Mouse (Mus musculus): ENCODE results near the gene Fth1. TPM values are rescaled to one million over a fixed set of nuclear protein-coding genes. Genes with fewer than 3 reads are reported as not detected.

Gene Fth1
- polyA plus RNA-seq, 1 experiment from 2014 or later: 3,514 TPM

GRCm38 (mm10) chr19:9941809-9942208 lies 38.6 kb upstream of the Fth1 start:
- no peak overlapping the region for H3K27ac ChIP-seq (ENCODE audit: low read length)
- no peaks in the 10 kb centered on the region for H3K9me3 ChIP-seq (replicated peaks; ENCODE audit: control insufficient read depth, low read length)
- peaks cover 22% of the 10 kb centered on the region for H3K4me1 ChIP-seq (ENCODE audit: control insufficient read depth, low read depth, low read length)
- H3K36me3 ChIP-seq (ENCODE audit: control insufficient read depth, insufficient read depth): no peaks in the 10 kb centered on the region
- ATAC-seq (ENCODE audit: low read depth): peak; percentile 39
- H3K9ac ChIP-seq (ENCODE audit: low read depth, low read length): no peak overlapping the region
- no peaks in the 10 kb centered on the region for H3K27me3 ChIP-seq (ENCODE audit: control insufficient read depth, insufficient read depth, low read depth, low read length)
- no peak overlapping the region for H3K4me3 ChIP-seq (ENCODE audit: low read depth, low read length)
- 42% methylated on average over 1 of the region's 1 CpGs for WGBS (ENCODE audit: insufficient replicate concordance)
- no peak overlapping the region for H3K4me2 ChIP-seq (ENCODE audit: low read depth, low read length)

- Histone ChIP-seq H3K27ac (ENCODE audit: low read length) (no peak overlapping the region), H3K27me3 (ENCODE audit: control insufficient read depth, insufficient read depth, low read depth, low read length) (no peaks in the 10 kb centered on the region), H3K36me3 (ENCODE audit: control insufficient read depth, insufficient read depth) (no peaks in the 10 kb centered on the region), H3K9me3 (replicated peaks; ENCODE audit: control insufficient read depth, low read length) (no peaks in the 10 kb centered on the region), H3K4me1 (ENCODE audit: control insufficient read depth, low read depth, low read length) (peaks cover 22% of the 10 kb centered on the region), H3K4me3 (ENCODE audit: low read depth, low read length) (no peak overlapping the region), H3K9ac (ENCODE audit: low read depth, low read length) (no peak overlapping the region), H3K4me2 (ENCODE audit: low read depth, low read length) (no peak overlapping the region)
- 0 out of 2 replicates have a peak, but pooled peaks have one; percentile 17 for ATAC-seq (ENCODE audit: low read depth)
- 36% methylated on average over 10 of the region's 10 CpGs for WGBS (ENCODE audit: insufficient replicate concordance)
Observed at GRCm38 (mm10) chr19:9942539-9943533, 37.6 kb upstream of the Fth1 start.

GRCm38 (mm10) chr19:9945800-9946564 lies 34.4 kb upstream of the Fth1 start:
- no peak for ATAC-seq (ENCODE audit: low read depth)
- no peak overlapping the region for H3K4me3 ChIP-seq (ENCODE audit: low read depth, low read length)
- no peaks in the 10 kb centered on the region for H3K36me3 ChIP-seq (ENCODE audit: control insufficient read depth, insufficient read depth)
- H3K9me3 ChIP-seq (replicated peaks; ENCODE audit: control insufficient read depth, low read length): no peaks in the 10 kb centered on the region
- no peak overlapping the region for H3K9ac ChIP-seq (ENCODE audit: low read depth, low read length)
- H3K4me2 ChIP-seq (ENCODE audit: low read depth, low read length): no peak overlapping the region
- WGBS (ENCODE audit: insufficient replicate concordance): 76% methylated on average over 8 of the region's 8 CpGs
- peaks cover 9% of the 10 kb centered on the region for H3K4me1 ChIP-seq (ENCODE audit: control insufficient read depth, low read depth, low read length)
- no peaks in the 10 kb centered on the region for H3K27me3 ChIP-seq (ENCODE audit: control insufficient read depth, insufficient read depth, low read depth, low read length)
- H3K27ac ChIP-seq (ENCODE audit: low read length): no peak overlapping the region

- peaks cover 9% of the 10 kb centered on the region for H3K4me1 ChIP-seq (ENCODE audit: control insufficient read depth, low read depth, low read length)
- no peak overlapping the region for H3K4me2 ChIP-seq (ENCODE audit: low read depth, low read length)
- no peaks in the 10 kb centered on the region for H3K27me3 ChIP-seq (ENCODE audit: control insufficient read depth, insufficient read depth, low read depth, low read length)
- H3K9ac ChIP-seq (ENCODE audit: low read depth, low read length): no peak overlapping the region
- no peaks in the 10 kb centered on the region for H3K9me3 ChIP-seq (replicated peaks; ENCODE audit: control insufficient read depth, low read length)
- H3K36me3 ChIP-seq (ENCODE audit: control insufficient read depth, insufficient read depth): no peaks in the 10 kb centered on the region
- no peak for ATAC-seq (ENCODE audit: low read depth)
- H3K27ac ChIP-seq (ENCODE audit: low read length): no peak overlapping the region
- no peak overlapping the region for H3K4me3 ChIP-seq (ENCODE audit: low read depth, low read length)
- 64% methylated on average over 3 of the region's 3 CpGs for WGBS (ENCODE audit: insufficient replicate concordance)
Observed at GRCm38 (mm10) chr19:9946986-9947385, 33.4 kb upstream of the Fth1 start.

- H3K27ac ChIP-seq (ENCODE audit: low read length): no peak overlapping the region
- H3K27me3 ChIP-seq (ENCODE audit: control insufficient read depth, insufficient read depth, low read depth, low read length): no peaks in the 10 kb centered on the region
- ATAC-seq (ENCODE audit: low read depth): no peak
- no peaks in the 10 kb centered on the region for H3K36me3 ChIP-seq (ENCODE audit: control insufficient read depth, insufficient read depth)
- 43% methylated on average over 3 of the region's 3 CpGs for WGBS (ENCODE audit: insufficient replicate concordance)
- H3K4me3 ChIP-seq (ENCODE audit: low read depth, low read length): no peak overlapping the region
- peaks cover 35% of the 10 kb centered on the region for H3K4me1 ChIP-seq (ENCODE audit: control insufficient read depth, low read depth, low read length)
- H3K4me2 ChIP-seq (ENCODE audit: low read depth, low read length): no peak overlapping the region
- H3K9me3 ChIP-seq (replicated peaks; ENCODE audit: control insufficient read depth, low read length): no peaks in the 10 kb centered on the region
- no peak overlapping the region for H3K9ac ChIP-seq (ENCODE audit: low read depth, low read length)
Observed at GRCm38 (mm10) chr19:9952390-9952789, 28.0 kb upstream of the Fth1 start.

GRCm38 (mm10) chr19:9952912-9953311 lies 27.5 kb upstream of the Fth1 start:
- ATAC-seq (ENCODE audit: low read depth): no peak
- Histone ChIP-seq H3K4me2 (ENCODE audit: low read depth, low read length) (no peak overlapping the region), H3K9me3 (replicated peaks; ENCODE audit: control insufficient read depth, low read length) (no peaks in the 10 kb centered on the region), H3K4me1 (ENCODE audit: control insufficient read depth, low read depth, low read length) (peaks cover 40% of the 10 kb centered on the region), H3K4me3 (ENCODE audit: low read depth, low read length) (no peak overlapping the region), H3K9ac (ENCODE audit: low read depth, low read length) (no peak overlapping the region), H3K27ac (ENCODE audit: low read length) (no peak overlapping the region), H3K36me3 (ENCODE audit: control insufficient read depth, insufficient read depth) (no peaks in the 10 kb centered on the region), H3K27me3 (ENCODE audit: control insufficient read depth, insufficient read depth, low read depth, low read length) (no peaks in the 10 kb centered on the region)
- 66% methylated on average over 3 of the region's 3 CpGs for WGBS (ENCODE audit: insufficient replicate concordance)

GRCm38 (mm10) chr19:9954055-9954810 lies 26.2 kb upstream of the Fth1 start:
- Histone ChIP-seq H3K9me3 (replicated peaks; ENCODE audit: control insufficient read depth, low read length) (no peaks in the 10 kb centered on the region), H3K36me3 (ENCODE audit: control insufficient read depth, insufficient read depth) (no peaks in the 10 kb centered on the region), H3K4me2 (ENCODE audit: low read depth, low read length) (peak overlapping the region; percentile 50), H3K4me1 (ENCODE audit: control insufficient read depth, low read depth, low read length) (peaks cover 42% of the 10 kb centered on the region), H3K27me3 (ENCODE audit: control insufficient read depth, insufficient read depth, low read depth, low read length) (no peaks in the 10 kb centered on the region), H3K9ac (ENCODE audit: low read depth, low read length) (peak overlapping the region; percentile 52), H3K4me3 (ENCODE audit: low read depth, low read length) (peak overlapping the region; percentile 15; the same call in 1 of the 2 replicates), H3K27ac (ENCODE audit: low read length) (peak overlapping the region; percentile 90)
- WGBS (ENCODE audit: insufficient replicate concordance): 13% methylated on average over 7 of the region's 7 CpGs
- peak; percentile 77 for ATAC-seq (ENCODE audit: low read depth)

- H3K9ac ChIP-seq (ENCODE audit: low read depth, low read length): peak overlapping the region; percentile 52
Observed at GRCm38 (mm10) chr19:9954811-9955202, 25.6 kb upstream of the Fth1 start.

More at GRCm38 (mm10) chr19:9954811-9955202, 25.6 kb upstream of the Fth1 start:
- Histone ChIP-seq H3K4me3 (ENCODE audit: low read depth, low read length) (peak overlapping the region; percentile 15; the same call in 1 of the 2 replicates), H3K27ac (ENCODE audit: low read length) (peak overlapping the region; percentile 90), H3K4me2 (ENCODE audit: low read depth, low read length) (peak overlapping the region; percentile 50), H3K4me1 (ENCODE audit: control insufficient read depth, low read depth, low read length) (peaks cover 42% of the 10 kb centered on the region), H3K9me3 (replicated peaks; ENCODE audit: control insufficient read depth, low read length) (no peaks in the 10 kb centered on the region), H3K27me3 (ENCODE audit: control insufficient read depth, insufficient read depth, low read depth, low read length) (no peaks in the 10 kb centered on the region), H3K36me3 (ENCODE audit: control insufficient read depth, insufficient read depth) (no peaks in the 10 kb centered on the region)
- ATAC-seq (ENCODE audit: low read depth): peak; percentile 41
- 29% methylated on average over 5 of the region's 5 CpGs for WGBS (ENCODE audit: insufficient replicate concordance)

Data from liver, embryonic 16.5 days (tissue).